Mouse (Mus musculus): ENCODE data around the gene Zdhhc14.

DNA sequence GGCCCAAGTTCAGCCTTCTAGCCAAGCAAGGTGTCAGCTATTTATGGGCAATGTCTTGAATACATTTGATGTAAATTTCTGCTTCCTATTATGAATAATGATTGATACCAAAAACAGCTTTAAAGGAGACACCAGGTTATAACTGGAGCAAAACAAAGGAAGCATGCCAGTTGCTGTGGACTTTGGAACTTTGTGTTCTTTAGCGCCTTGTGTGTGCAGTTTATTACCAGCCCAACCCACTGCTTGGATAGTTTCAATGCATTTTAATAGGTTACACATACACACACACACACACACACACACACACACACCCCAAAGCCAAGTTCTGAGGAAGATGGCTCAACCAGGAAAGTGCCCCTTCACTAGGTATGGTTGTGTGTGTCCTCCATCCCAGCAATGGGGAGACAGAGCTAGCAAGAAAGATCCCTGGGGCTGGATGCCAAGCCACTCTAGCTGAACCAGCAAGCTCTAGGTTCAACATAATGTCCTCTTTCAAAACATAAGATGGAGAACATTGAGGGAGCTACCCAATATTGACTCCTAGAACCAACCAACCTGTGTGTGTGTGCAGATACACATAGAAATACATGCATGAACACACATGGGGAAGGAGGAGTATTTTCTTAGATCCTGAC is 79.9 kb downstream of the Zdhhc14 start:
- no peak for TF ChIP-seq POLR2A (IDR thresholded peaks at IDR 0.05; ENCODE audit: borderline replicate concordance, insufficient read depth, low read length)
- TF ChIP-seq CTCF (IDR thresholded peaks at IDR 0.05; ENCODE audit: borderline replicate concordance, insufficient read depth, low read depth, low read length): no peak

Measured in cerebellum, adult 2 months (tissue).